Mouse (Mus musculus) cerebellum, postnatal 14 days (tissue): ENCODE results near the gene Rpa1.

ENCODE experiments used
- DNase-seq, 2 experiments: peaks; one replicate each; pipeline ENCODE4 v3.0.0; 2021; ENCODE audit warnings: mixed read lengths in 2 of 2

Gene Rpa1

GRCm38 (mm10) chr11:75261016-75261415 is 87.1 kb downstream of the Rpa1 start:
- DNase-seq, result no peak

GRCm38 (mm10) chr11:75259996-75260561 is 88.0 kb downstream of the Rpa1 start:
- DNase-seq, result peak; percentile 58 to 64

GRCm38 (mm10) chr11:75259416-75259815 is 88.7 kb downstream of the Rpa1 start:
- DNase-seq, result peak; percentile 87 to 88

- peak in 1 of 2 experiments; percentile 51 for DNase-seq
Measured at GRCm38 (mm10) chr11:75257056-75257648, 91.0 kb downstream of the Rpa1 start.

GRCm38 (mm10) chr11:75255330-75255729 is 92.8 kb downstream of the Rpa1 start:
- no peak for DNase-seq

GRCm38 (mm10) chr11:75254252-75254912 is 93.7 kb downstream of the Rpa1 start:
- DNase-seq, result no peak

- no peak for DNase-seq
Measured at GRCm38 (mm10) chr11:75251557-75252070, 96.5 kb downstream of the Rpa1 start.

- DNase-seq, result no peak
Measured at GRCm38 (mm10) chr11:75251006-75251512, 97.1 kb downstream of the Rpa1 start.

- DNase-seq, result no peak
Measured at GRCm38 (mm10) chr11:75249588-75249987, 98.5 kb downstream of the Rpa1 start.
